Mouse (Mus musculus): ENCODE results near the gene Mrc2. TPM values are rescaled to one million over a fixed set of nuclear protein-coding genes. Genes with fewer than 3 reads are reported as not detected.

The Mrc2 gene
- polyA plus RNA-seq, 1 experiment = not detected

DNA sequence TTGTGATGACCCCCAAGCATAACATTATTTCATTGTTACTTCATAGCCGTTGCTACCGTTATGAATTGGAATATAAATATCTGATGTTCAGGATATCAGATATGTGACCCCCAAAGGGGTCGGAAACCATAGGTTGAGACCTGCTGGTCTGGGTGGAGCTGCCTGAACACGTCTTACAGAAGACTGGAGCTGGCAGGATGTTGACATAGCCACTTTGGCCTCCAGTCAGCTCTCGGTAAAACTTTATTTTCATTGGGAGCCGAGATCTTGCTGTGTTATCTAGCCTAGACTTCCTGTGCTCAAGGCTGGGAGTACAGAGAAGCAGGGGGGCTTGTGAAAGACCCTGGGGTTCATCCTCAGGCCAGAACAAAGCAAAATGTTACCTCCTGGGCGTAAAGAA, 63.9 kb downstream of the Mrc2 start:
- TF ChIP-seq GATA1 (IDR thresholded peaks at IDR 0.05; ENCODE audit: low read length) = no peak

DNA sequence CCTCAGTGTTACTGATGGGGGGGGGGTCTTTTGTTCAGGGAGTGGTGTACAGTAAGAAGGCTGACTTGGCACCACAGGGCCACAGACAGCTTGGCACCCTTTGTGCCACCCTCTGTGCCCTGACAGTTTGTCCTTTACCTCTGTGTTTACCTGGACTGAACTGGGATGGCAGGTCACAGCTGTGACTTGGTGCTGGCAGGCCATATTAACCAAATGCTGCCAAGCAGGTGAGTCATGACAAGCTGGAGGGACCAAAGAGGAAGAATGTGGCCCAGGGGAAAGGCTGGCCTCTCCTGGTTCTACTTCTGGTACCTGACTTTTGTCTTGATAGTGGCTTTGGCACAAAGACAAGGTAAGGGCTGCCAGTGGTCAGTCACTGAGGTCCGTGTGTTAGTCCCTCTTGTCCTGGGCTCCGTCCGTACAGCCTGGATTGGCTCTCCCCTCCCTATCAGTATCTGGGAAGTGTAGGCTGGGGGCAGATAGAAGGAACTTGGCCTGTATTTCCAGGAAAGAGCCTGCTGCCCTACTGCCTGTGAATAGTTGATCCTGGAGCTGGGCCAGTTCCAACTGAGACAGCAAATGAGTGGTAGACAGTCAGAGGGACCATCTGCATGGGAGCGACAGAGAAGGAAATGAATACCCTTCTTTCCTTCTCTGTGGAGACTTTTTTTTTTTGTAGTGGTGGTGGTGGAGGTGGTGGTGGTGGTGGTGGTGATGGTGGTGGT, 69.8 kb downstream of the Mrc2 start:
- no peak for TF ChIP-seq GATA1 (IDR thresholded peaks at IDR 0.05; ENCODE audit: low read length)

DNA sequence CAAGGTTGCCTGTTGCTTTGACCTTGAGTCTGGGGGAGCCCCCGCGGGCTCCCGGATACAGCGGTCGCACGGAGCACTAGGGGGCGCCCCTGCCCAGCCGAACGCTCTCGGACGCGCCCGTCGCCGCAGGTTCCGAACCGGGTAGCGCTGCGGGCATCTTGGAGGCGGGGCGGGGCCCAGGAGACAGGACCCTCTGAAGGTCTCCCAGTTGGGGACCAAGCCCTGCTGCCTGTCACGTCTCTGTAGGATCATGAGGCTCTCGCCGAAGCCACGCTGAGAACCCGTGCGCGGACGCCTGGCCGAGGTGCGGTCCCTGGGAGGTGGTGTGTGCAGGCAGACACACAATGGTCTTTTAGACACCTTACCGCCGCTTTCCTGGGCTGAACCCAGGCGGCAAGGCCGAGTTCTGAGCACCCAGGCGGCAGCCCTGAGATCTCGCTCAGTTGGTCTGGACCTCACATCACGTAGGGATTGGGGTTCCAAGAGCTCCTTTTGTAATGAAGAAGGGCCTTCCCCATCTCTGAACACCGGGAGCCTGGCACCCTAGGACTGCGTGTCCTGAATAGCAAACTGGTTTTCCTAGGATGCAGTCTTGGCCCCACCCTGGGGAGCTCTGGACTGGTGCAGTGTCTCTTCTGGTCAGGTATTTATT, 70.6 kb downstream of the Mrc2 start:
- TF ChIP-seq GATA1 (IDR thresholded peaks at IDR 0.05; ENCODE audit: low read length) = no peak

DNA sequence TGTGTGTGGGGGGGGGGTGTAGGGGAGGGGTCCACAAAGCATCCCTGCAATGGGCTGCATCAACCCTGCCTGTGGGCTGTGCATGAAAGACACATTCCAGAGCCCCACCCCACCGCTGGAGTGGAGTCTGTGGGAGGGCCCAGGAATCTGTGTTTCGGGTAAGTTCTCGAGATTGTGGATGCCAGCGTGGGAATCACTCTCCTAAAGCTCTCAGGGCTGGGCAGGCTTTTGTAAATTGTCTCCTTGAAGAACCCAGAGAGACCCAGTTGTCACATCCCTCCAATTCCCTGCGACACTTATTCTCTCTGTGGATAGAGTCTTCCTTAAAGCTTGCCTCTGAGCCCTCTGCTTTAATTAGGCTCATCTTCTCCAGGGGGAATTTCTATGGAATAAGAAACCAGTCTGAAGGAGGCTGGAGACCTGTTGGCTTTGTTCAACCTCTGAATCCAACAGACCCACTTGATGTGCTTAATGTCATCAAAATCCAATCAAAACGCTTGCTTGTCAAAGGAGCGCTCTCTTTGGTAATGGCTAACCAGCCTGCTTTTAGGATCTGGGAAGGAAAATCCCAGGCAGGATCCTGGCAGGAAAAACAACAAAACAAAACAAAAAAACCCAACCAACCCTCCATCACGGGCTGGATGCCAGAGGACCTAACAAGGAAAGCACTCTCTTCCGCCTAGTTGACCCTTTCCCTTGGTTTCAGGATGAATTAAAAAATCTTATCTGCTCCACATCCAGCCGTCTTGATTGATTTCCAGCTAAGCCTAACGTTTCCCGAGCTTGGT, 71.3 kb downstream of the Mrc2 start:
- no peak for TF ChIP-seq GATA1 (IDR thresholded peaks at IDR 0.05; ENCODE audit: low read length)

DNA sequence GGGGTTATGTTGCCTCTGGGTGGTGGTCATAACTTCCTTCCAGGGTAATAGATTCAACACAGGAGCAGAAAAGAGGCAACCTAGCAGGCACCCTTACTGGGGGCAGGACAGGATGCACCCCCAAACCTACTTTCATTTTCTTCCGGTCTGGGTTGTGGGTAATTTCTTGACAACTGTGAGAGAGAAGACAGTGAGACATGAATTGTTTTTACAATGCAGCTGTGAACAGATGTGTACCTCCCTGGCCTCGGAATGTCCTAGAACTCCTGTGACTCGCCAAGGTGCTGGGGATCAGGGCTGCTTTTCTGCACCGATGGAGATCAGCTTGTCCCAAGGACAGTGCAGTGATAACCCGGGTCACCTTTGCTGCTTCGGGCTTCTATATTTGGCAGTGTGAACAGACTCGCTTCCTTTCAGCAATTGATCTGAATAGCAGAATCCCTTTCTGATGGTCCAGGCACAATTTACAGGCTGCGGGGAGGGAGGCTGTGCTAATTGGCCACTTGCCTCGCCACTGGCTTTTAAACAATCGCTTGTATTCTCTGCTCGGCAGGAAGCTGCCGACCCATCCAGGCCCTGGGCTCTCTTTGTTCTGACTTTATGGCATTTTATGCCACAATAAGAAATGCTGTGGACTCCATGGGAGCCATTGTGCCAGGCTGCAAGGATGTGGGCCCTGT, 72.1 kb downstream of the Mrc2 start:
- TF ChIP-seq GATA1 (IDR thresholded peaks at IDR 0.05; ENCODE audit: low read length) = no peak

DNA sequence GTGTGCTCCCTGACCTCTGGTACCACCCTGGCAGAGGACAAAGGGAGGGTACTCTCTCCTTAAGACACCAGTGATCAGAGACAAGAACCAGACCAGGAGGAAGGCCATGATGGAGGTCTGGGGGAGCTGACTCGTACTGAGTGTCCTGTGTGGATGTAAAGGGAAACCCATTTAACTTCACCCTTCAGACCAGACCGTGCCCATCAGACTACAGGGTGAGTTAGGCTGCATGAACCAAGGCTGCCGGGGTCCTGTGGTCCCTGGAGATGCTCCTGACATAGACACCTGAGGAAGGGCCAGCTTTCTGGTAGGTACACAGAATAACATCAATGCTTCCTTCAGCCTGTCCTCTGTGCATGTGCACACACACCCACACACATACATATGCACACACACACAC, 73.2 kb downstream of the Mrc2 start:
- no peak for TF ChIP-seq GATA1 (IDR thresholded peaks at IDR 0.05; ENCODE audit: low read length)

DNA sequence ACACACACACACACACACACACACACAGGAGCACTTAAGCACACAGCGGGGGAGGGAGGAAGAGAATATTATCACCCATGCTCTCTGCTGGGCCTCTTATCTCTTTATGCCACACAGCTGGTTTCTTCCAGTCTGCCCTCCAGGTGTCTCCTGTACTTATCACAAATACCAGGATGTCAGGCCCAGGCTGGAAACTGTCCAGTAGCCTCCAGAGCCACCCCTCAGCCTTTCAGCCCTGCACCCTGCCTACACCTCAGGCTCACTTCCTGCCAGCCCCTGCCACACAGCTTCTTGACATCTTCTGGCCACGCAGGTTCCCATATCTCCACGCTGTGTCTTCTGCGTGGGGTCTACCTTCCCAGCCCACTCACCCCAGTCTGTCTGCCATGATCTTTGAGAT, 73.6 kb downstream of the Mrc2 start:
- peak; percentile 76 for TF ChIP-seq GATA1 (IDR thresholded peaks at IDR 0.05; ENCODE audit: low read length)

DNA sequence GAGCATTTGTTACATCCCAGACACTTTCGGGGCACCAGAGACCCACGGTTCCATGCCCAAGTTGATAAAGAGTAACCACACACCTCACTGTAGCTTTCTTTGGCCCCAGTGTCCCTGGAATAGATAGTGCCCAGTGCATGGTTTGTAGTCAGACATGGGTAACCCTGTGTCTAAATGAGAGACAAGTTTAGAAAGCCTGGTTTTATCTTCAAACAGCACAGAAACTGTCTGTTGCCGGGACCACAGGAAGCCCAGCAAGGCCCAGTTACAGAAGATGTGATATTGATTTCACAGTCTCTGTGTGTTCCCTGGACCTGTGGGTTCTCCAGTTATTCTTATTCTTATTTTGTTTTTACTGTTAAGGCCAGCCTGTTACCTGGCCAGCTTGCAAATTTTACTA, 74.7 kb downstream of the Mrc2 start:
- no peak for TF ChIP-seq GATA1 (IDR thresholded peaks at IDR 0.05; ENCODE audit: low read length)

DNA sequence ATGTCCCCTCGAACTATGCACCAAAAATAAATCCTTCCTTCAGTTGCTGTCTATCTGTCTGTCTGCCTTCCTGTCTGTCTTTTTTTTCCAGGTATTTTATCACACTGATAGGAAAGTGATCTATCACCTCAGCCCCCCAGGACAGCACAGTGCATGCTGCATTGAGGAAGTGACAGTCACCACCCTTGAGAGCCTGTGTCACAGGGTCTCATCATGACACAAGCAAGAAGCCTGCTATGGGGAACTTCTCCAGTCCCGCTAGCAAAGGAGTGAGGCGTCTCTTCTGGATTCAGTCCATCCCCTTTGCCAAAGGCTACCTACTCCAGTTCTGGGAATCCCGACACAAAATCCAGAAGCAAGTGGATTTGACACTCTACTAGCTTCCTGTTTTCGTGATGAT, 76.4 kb downstream of the Mrc2 start:
- TF ChIP-seq GATA1 (IDR thresholded peaks at IDR 0.05; ENCODE audit: low read length) = no peak

DNA sequence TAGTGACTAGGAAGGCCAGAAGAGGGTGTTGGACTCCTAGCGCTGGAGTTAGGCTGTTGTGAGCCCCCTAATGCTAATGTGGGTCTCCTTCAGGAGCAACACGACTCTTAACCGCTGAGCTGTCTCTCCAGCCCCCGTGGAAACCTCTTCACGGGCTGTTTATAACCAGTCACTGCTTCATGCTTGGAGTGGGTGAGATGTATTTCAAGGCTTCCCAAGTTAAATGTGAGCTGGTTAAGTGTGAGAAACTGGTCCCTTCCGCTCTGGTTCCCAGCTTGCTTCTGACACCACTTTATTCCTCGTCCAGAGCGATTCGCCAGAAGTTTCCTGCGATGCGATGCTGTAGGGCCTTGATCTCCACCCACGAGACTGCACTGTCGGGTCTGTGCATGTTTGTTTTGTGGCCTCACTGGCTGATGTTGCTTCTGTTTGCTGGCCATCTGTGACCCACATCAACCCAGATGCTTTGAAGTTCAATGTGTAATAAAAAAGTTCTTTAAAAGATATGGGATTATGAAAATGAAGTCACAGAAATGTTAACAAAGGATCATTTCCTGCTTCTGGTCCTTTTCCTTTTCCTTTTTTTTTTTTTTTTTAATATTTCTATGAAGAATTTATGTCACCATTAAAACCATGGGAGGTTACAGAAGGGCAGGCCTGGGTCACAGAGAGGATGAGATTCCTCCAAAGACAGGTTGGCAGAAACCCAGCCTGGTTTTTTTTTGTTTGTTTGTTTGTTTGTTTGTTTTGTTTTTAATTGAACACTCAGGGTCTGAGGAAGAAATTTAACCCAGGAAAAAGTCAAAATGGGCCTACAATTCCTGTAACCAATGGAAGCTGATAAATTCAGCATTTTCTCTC, 77.3 kb downstream of the Mrc2 start:
- no peak for TF ChIP-seq GATA1 (IDR thresholded peaks at IDR 0.05; ENCODE audit: low read length)

DNA sequence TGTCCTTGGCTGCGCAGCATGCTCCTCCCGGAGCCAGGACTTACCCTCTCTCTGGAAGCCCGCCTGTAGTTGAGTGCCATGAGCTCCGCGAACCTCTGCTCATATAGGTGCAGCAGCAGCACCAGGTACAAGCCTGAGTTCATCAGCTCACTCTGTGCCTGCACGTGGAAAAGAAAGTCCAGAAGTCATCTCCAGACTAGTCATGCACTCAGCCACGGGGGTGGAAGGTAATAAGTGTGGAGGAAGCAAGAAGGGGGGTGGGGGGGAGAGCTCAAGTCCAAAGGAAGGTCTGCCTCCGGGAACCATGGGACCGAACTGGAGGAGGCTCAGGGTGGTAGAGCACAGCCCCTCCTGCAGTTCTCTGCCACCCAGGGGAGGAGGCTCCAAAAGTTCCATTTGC, 79.4 kb downstream of the Mrc2 start:
- TF ChIP-seq GATA1 (IDR thresholded peaks at IDR 0.05; ENCODE audit: low read length) = no peak

DNA sequence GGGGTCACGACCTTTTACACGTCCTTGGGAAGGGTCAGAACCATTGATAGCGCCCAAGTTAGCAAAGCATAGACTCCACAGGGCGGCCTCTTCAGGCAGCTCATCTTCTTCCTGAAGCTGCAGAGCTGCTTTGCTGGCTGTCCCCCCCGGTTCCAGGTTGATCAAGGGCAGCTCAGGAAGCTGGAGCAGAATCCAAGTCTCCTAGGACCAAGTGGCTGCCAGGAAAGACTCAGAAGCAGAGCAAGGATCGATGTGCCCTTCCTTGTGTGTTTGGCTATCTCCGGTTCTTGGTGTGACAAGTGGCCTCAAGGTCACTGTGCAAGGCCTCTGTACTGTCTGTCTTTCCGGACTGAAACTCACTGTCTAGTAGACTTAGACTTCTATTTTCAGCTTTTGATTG, 81.4 kb downstream of the Mrc2 start:
- TF ChIP-seq GATA1 (IDR thresholded peaks at IDR 0.05; ENCODE audit: low read length) = no peak

DNA sequence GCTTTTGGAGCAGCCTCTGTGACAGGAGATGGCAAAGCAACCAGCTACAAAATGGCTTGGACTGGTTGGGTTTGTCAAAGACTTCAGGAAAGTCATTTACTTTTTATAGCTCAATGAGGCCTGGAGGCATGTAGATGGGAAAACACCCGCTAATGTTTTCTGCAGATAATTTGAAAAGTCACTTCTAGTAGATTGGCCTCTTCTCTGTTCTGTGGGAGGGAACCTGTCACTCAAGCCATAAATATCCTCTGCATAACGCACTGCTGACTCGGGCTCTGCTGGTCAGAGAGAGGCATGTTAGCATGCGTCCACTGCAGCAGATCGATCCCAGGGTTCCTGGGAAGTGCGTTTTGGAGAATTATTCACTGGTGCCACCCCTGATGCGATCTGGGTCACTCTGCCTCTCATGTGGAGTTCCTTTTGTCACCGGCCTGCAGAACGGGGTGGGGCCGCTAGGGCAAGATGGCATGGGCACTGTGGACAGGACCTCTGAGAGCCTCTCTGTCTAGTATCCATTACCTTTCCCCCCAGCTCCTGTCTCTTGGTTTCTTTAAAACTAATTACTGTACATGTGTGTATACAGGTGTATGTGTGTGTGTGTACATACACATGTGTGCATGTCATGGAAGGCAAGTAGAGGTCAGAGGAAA, 82.2 kb downstream of the Mrc2 start:
- no peak for TF ChIP-seq GATA1 (IDR thresholded peaks at IDR 0.05; ENCODE audit: low read length)

DNA sequence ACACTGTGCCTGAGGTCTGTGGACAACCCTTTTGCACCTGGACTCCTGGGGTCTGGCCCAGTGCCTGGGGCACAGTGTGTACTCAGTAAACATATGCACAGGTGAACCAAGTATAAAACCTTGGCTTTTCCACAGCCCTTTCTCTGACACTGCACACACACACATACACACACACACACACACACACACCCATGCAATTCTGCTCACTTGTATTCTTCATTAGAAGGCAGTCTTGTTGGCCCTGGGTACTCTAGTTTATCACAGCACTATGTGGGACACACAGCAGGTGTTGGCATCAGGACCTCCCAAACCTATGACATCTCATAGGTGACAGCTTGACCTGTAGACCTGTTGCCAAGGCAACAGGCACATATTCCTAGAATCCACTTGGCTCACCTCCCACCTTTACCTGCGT, 83.4 kb downstream of the Mrc2 start:
- no peak for TF ChIP-seq GATA1 (IDR thresholded peaks at IDR 0.05; ENCODE audit: low read length)
